Mouse (Mus musculus) hindbrain, embryonic 16.5 days (tissue): ENCODE measurements at regions not wholly inside any gene's neighbourhood (a gene's known extent, or its start where the extent isn't known, plus 50 kb on each side); places are given as distances from the start of the nearest gene placed in this dataset.
"Not testable (repeated sequence)": the region's sequence is repeated elsewhere in the genome, so short reads cannot be mapped to it uniquely, and the experiment has no call there.

ENCODE experiments used
- ATAC-seq: fragments of 200-750 bp; cut with Nextera tagmentation; 2 replicates; pipeline ENCODE4 v1.8.0; 2017; ENCODE audit warnings: moderate TSS enrichment, moderate library complexity
- H3K27ac ChIP-seq: fragments of 300-500 bp; sonication (generic); 2 replicates; pipeline ENCODE4 v1.5.1; 2014; ENCODE audit warnings: low read depth, mild to moderate bottlenecking, control low read depth, low read length, moderate library complexity
- H3K27me3 ChIP-seq: fragments of 300-500 bp; sonication (generic); replicated peaks from 2 replicates; pipeline ENCODE4 v1.6.1; 2014; ENCODE audit warnings: low read length; ENCODE audit not compliant: control insufficient read depth, insufficient read depth
- H3K36me3 ChIP-seq: fragments of 300-500 bp; sonication (generic); 2 replicates; pipeline ENCODE4 v1.6.1; 2014; ENCODE audit warnings: mild to moderate bottlenecking, low read length, moderate library complexity, mixed read lengths; ENCODE audit not compliant: control insufficient read depth, insufficient read depth
- H3K4me1 ChIP-seq: fragments of 300-500 bp; sonication (generic); 2 replicates; pipeline ENCODE4 v1.6.1; 2014; ENCODE audit warnings: low read depth, low read length; ENCODE audit not compliant: control insufficient read depth, insufficient read depth
- H3K4me2 ChIP-seq: fragments of 300-500 bp; sonication (generic); 2 replicates; pipeline ENCODE4 v1.6.1; 2014; ENCODE audit warnings: mild to moderate bottlenecking, low read length, control low read depth, moderate library complexity
- H3K4me3 ChIP-seq: fragments of 300-500 bp; sonication (generic); 2 replicates; pipeline ENCODE4 v1.5.1; 2014; ENCODE audit warnings: mild to moderate bottlenecking, low read length, control low read depth, moderate library complexity
- H3K9ac ChIP-seq: fragments of 300-500 bp; sonication (generic); 2 replicates; pipeline ENCODE4 v1.6.1; 2014; ENCODE audit warnings: low read depth, mild to moderate bottlenecking, control low read depth, low read length, moderate library complexity
- H3K9me3 ChIP-seq: fragments of 300-500 bp; sonication (generic); 2 replicates; pipeline ENCODE4 v1.6.1; 2014; ENCODE audit warnings: mild to moderate bottlenecking, low read length, moderate library complexity; ENCODE audit not compliant: control insufficient read depth
- WGBS: fragments of 180-500 bp; shearing (Covaris S2); extraction: QIAGEN DNeasy Blood & Tissue Kit; methylation state at CpG from one replicate; pipeline ENCODE4 v1.1.7; 2014; 5-methylcytosine and 5-hydroxymethylcytosine counted together

GRCm38 (mm10) chr16:29913357-29914010, 150.7 kb upstream of the Hes1 start:
- H3K4me1 ChIP-seq = 0 out of 2 replicates have a peak, but pooled peaks cover 3% of the 10 kb centered on the region
- no peak overlapping the region for H3K4me2 ChIP-seq
- H3K36me3 ChIP-seq = no peaks in the 10 kb centered on the region
- ATAC-seq = no peak
- H3K9me3 ChIP-seq = no peaks in the 10 kb centered on the region
- 78% methylated on average over 8 of the region's 8 CpGs for WGBS
- H3K27me3 ChIP-seq = no peaks in the 10 kb centered on the region; the same call in 1 of the 2 replicates
- no peak overlapping the region for H3K4me3 ChIP-seq
- H3K9ac ChIP-seq = no peak overlapping the region
- no peak overlapping the region for H3K27ac ChIP-seq

GRCm38 (mm10) chr16:29915346-29915745, 148.8 kb upstream of the Hes1 start:
- 42% methylated on average over 11 of the region's 11 CpGs for WGBS
- ATAC-seq = peak; percentile 89
- no peaks in the 10 kb centered on the region for H3K36me3 ChIP-seq

DNA sequence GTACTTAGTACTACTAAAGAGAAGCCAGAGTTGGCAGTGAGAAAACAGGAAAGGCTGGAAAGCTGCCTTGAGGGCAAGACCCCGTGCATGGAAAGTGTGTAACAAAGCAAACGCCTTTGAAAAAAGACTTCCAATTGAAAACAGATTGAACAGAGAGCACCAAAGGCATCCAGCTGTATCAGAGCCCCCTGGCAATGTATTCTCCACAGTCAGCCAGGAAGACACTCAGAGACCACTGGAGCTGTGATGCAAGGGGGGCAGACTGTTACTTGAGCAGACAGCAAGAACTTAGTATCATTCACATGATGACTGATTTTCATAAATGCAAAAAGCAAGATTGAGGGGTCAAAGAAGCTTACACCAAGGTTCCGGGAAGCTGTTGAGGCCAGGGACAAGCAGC, 146.2 kb upstream of the Hes1 start:
- Histone ChIP-seq H3K27me3 (no peaks in the 10 kb centered on the region), H3K4me2 (no peak overlapping the region), H3K9ac (no peak overlapping the region), H3K27ac (no peak overlapping the region), H3K4me3 (no peak overlapping the region), H3K36me3 (no peaks in the 10 kb centered on the region), H3K4me1 (0 out of 2 replicates have a peak, but pooled peaks cover 3% of the 10 kb centered on the region), H3K9me3 (no peaks in the 10 kb centered on the region)
- no peak for ATAC-seq
- 52% methylated on average over 3 of the region's 3 CpGs for WGBS

More at GRCm38 (mm10) chr16:29915346-29915745, 148.8 kb upstream of the Hes1 start:
- 0 out of 2 replicates have a peak, but pooled peaks cover 3% of the 10 kb centered on the region for H3K4me1 ChIP-seq
- H3K4me3 ChIP-seq = no peak overlapping the region
- H3K4me2 ChIP-seq = no peak overlapping the region
- no peak overlapping the region for H3K27ac ChIP-seq
- no peaks in the 10 kb centered on the region for H3K9me3 ChIP-seq
- no peak overlapping the region for H3K9ac ChIP-seq
- H3K27me3 ChIP-seq = no peaks in the 10 kb centered on the region; the same call in 1 of the 2 replicates

DNA sequence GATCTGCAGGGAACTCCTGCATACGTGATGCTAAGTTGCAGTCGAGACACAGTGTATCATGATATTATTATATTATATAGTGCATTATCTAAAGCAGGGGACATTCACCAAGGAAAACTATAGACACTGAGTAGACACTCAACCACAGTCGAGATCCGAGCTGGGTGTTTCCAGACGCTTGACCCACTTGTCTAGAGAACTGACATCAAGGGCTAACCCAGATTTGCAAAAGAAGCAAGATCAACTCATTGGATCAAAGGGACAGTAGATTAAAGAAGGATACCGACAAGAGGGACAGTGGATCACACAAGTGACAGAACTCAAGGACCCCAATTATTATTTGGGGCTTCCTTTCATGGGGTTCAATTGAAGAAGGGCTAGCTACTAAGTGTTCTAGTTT, 145.8 kb upstream of the Hes1 start:
- Histone ChIP-seq H3K9me3 (no peaks in the 10 kb centered on the region), H3K27me3 (no peaks in the 10 kb centered on the region), H3K4me3 (no peak overlapping the region), H3K4me2 (no peak overlapping the region), H3K36me3 (no peaks in the 10 kb centered on the region), H3K4me1 (0 out of 2 replicates have a peak, but pooled peaks cover 3% of the 10 kb centered on the region), H3K9ac (no peak overlapping the region), H3K27ac (no peak overlapping the region)
- no peak for ATAC-seq
- WGBS = 90% methylated on average over 6 of the region's 6 CpGs

DNA sequence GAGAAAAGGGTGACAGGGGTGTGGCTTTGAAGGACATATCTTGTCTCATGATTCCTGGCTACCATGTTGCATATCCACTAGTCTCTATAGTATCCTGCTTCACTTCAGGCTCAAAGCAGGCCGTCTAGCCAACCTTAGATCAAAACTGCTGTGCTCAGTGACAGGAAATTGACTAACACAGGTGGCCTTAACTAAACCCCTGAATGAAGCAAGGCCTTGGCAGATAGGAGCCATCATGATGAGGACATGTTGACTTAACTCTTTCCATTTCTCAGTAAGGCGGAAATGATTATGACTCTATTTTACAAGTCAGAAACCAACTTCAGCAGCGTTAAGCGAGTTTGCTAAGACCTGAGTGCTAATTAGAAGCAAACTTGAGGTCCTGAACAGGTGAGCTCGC, 143.2 kb upstream of the Hes1 start:
- ATAC-seq = no peak
- WGBS = 83% methylated on average over 5 of the region's 5 CpGs
- no peak overlapping the region for H3K4me2 ChIP-seq
- no peak overlapping the region for H3K27ac ChIP-seq
- no peaks in the 10 kb centered on the region for H3K27me3 ChIP-seq
- no peaks in the 10 kb centered on the region for H3K36me3 ChIP-seq
- no peak overlapping the region for H3K9ac ChIP-seq
- H3K9me3 ChIP-seq = no peaks in the 10 kb centered on the region
- H3K4me3 ChIP-seq = no peak overlapping the region
- no peaks in the 10 kb centered on the region for H3K4me1 ChIP-seq

- Histone ChIP-seq H3K9ac (no peak overlapping the region), H3K4me2 (no peak overlapping the region), H3K9me3 (no peaks in the 10 kb centered on the region), H3K27ac (no peak overlapping the region), H3K4me1 (no peaks in the 10 kb centered on the region), H3K27me3 (no peaks in the 10 kb centered on the region), H3K4me3 (no peak overlapping the region), H3K36me3 (no peaks in the 10 kb centered on the region)
- no peak for ATAC-seq
- WGBS = 71% methylated on average over 3 of the region's 3 CpGs
These were observed 142.8 kb upstream of the Hes1 start for GRCm38 (mm10) chr16:29921385-29921784.

DNA sequence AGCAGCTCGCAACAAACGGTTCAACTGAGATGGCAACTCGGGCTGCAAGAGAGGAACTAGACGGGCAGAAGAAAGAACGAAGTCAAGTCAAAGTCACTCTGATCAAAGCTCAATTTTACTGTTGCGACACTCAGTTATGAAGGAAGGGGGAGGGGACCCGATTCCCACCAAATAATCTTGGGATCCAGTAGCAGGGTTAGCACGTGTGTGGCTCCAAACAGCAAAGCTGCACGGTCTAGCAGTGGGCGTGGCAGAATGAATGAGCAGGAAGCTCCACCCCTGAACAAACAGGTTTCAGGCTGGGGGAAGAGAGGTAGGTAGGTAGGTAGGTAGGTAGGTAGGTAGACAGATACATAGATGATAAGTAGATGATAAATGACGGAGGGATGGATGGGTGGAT, 136.9 kb upstream of the Hes1 start:
- H3K4me3 ChIP-seq, ATAC-seq: not testable (repeated sequence)
- WGBS = 95% methylated on average over 11 of the region's 11 CpGs

DNA sequence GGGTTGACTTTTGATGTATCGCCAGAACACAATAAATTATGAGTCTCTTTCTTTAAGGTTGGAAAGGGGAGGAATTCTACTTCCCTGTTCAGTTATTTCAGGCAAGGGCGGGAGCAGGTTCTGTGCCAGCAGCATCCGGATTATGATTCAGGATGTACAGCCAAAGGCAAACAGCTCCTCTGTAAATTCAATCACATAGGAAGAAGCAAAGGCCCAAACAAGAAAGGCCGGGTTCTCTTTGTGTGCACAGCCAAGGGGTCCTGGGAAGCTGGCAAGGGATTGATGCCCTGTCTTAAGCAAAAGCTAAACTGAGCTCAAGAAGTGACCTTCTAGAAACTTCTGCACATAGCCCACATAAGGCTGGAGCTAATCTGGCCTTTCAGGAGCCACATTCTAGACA, 135.9 kb upstream of the Hes1 start:
- 90% methylated on average over 4 of the region's 4 CpGs for WGBS
- no peaks in the 10 kb centered on the region for H3K36me3 ChIP-seq
- ATAC-seq = no peak

More for the DNA sequence above, 136.9 kb upstream of the Hes1 start:
- not testable (repeated sequence) for H3K9me3 ChIP-seq, H3K27me3 ChIP-seq, H3K9ac ChIP-seq, H3K4me2 ChIP-seq, H3K4me1 ChIP-seq, H3K36me3 ChIP-seq, H3K27ac ChIP-seq

GRCm38 (mm10) chr16:29931746-29932351, 132.3 kb upstream of the Hes1 start:
- H3K27me3 ChIP-seq = no peaks in the 10 kb centered on the region
- no peaks in the 10 kb centered on the region for H3K9me3 ChIP-seq
- no peak for ATAC-seq
- H3K9ac ChIP-seq = no peak overlapping the region
- H3K36me3 ChIP-seq = no peaks in the 10 kb centered on the region
- H3K27ac ChIP-seq = no peak overlapping the region
- 83% methylated on average over 10 of the region's 10 CpGs for WGBS
- no peak overlapping the region for H3K4me3 ChIP-seq
- H3K4me2 ChIP-seq = no peak overlapping the region
- H3K4me1 ChIP-seq = no peaks in the 10 kb centered on the region

More for the DNA sequence above, 135.9 kb upstream of the Hes1 start:
- Histone ChIP-seq H3K27me3 (no peaks in the 10 kb centered on the region), H3K9ac (no peak overlapping the region), H3K27ac (no peak overlapping the region), H3K4me3 (no peak overlapping the region), H3K4me1 (no peaks in the 10 kb centered on the region), H3K9me3 (no peaks in the 10 kb centered on the region), H3K4me2 (no peak overlapping the region)
